Mouse (Mus musculus) c-Kit-positive CD71-positive TER-119-positive erythroid progenitor cells, embryonic 14.5 days (primary cell): ENCODE results near the gene Fanca.
"Not testable (repeated sequence)": the region's sequence is repeated elsewhere in the genome, so short reads cannot be mapped to it uniquely, and the experiment has no call there.

Source experiments
- DNase-seq: peaks from one replicate; pipeline ENCODE4 v3.0.0-alpha.2; 2013; ENCODE audit warnings: low spot score

The Fanca gene

GRCm38 (mm10) chr8:123271901-123272300 lies 46.5 kb downstream of the Fanca start:
- no peak for DNase-seq

GRCm38 (mm10) chr8:123271147-123271546 lies 47.2 kb downstream of the Fanca start:
- DNase-seq, result no peak

DNA sequence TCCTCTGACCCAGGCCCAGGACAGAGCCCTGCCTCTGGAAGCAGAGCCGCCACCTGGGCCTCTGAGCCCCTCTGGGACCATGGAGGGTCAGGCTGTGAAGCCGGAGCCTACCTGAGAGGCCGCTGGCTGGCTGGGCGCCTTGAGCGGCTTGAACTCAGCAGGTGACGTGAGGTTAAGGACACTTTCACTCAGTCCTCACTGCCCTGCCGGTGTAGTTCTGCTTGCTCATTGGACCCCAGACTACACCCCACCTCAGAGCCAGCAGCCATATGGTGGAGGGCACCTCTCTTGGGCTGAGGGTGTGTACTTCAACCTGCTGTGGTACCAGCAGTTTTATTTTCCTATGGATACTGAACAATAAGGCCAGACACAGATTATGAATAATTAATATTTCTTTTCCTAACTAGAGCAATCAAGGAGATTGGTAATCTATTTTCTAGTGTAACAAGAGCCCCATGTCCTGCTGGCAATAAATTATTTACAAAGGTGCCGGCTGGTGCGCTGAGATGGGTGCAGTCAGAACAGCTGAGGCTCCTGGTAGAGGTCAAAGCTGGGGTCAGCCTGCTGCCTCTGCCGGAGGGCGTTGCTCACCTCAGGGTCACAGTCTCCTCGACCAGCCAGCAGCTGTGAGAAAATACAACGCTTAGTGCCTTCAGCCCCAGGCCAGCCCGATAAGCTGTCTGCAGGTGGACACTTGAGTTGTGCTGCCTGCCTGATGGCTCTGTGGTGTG lies 50.3 kb downstream of the Fanca start:
- DNase-seq, result no peak

DNA sequence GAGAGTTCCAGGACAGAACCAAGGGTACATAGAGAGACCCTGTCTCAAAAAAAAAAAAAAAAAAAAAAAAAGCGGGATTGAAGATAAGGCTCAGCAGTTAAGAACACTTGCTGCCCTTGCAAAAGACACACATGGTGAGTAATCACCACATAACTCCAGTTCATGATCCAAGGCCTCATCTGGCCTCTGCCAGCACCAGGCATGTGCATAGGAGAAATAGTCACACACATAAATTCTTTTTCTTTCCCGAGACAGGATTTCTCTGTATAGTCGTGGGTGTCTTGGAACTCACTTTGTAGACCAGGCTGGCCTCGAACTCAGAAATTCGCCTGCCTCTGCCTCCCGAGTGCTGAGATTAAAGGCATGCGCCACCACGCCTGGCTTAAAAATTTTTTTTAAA lies 60.8 kb downstream of the Fanca start:
- not testable (repeated sequence) for DNase-seq

DNA sequence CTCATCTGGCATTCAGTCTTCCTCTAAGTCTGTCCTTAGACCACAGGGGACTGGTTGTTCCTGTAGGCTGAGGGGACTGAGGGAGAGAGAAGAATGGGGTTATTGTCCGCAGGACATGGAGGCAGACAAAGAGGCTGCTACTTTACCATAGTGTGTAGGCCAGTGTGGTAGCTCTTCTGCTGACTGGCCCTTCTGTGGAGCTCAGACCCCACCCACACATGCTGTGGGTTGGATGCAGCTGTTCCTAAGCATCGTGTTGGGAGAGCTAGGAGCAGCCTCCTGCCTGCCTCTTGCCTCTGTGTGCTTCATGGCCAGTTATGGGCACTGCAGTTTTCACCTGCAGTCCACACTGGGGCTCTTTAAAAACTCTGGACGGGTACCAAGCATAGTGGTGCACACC lies 61.3 kb downstream of the Fanca start:
- DNase-seq, result no peak

DNA sequence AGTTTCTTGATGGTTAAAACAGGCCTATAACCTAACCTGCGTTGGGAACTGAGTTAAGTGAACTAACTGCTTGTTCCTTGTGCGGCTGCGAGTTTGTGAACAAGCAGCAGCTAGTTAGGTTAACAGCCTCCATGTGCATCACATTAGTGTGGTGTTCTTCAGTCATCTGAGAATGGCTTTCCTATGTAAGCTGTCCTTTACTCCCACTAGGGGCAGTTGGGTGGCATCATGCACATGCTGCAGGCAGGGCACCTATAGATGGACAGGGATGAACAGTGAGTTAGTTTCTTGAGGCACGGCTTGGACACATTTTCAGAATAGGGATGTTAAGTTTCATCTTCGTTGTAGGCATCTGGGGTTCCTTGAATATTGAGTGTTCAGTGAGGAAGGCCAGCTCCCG lies 63.2 kb downstream of the Fanca start:
- no peak for DNase-seq

GRCm38 (mm10) chr8:123254099-123254885 lies 64.1 kb downstream of the Fanca start, which contains the start of the genes Zfp276 and Vps9d1:
Gene Zfp276 (plus strand): TSS chr8:123254195.
Gene Vps9d1 (minus strand): TSS chr8:123254348.
- DNase-seq, result peak; percentile 79

GRCm38 (mm10) chr8:123253451-123254098 lies 64.8 kb downstream of the Fanca start:
- peak; percentile 36 for DNase-seq

DNA sequence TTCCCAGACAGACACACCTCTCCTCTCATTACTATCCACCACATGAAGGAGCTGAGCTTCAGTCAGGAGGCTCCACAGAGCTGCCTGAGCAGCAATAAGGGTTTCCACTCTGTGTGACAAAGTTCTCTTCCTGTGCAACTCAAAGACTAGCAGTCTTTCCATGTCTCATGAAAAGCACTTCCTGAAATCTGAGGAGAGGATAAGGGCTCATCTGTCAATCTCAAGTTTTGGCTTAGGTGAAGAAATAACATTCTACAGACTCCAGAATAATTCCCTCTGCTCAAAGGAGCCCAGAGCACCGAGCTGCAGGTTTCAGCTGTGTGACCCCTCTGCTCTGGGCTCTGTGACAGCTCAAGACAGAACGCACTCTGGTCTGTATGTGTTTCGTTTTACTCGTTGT lies 65.5 kb downstream of the Fanca start:
- DNase-seq, result no peak

- no peak for DNase-seq
These were observed 67.4 kb downstream of the Fanca start for GRCm38 (mm10) chr8:123250940-123251339.

DNA sequence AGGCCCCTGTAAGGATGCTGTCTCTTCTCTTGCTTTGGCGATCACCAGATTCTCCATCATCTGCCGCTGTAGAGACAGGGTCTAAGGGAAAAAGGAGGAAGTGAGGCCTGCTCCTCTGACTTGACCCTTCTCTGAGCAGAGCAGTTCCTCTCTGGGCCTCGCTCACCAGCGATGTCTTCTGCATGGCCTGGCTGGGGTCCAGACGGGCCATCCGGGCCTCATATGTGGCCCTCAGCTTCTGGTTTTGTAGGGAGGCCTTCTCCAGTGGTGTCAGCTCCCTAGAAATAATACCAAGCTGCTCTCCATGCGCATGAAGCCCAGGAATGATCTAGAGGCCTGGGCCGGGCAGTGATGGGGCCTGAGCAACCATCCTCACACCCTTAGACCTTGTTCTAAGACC lies 69.8 kb downstream of the Fanca start:
- DNase-seq, result no peak

GRCm38 (mm10) chr8:123247748-123248147 lies 70.6 kb downstream of the Fanca start:
- DNase-seq, result no peak

GRCm38 (mm10) chr8:123245543-123245942 lies 72.8 kb downstream of the Fanca start:
- DNase-seq, result no peak

DNA sequence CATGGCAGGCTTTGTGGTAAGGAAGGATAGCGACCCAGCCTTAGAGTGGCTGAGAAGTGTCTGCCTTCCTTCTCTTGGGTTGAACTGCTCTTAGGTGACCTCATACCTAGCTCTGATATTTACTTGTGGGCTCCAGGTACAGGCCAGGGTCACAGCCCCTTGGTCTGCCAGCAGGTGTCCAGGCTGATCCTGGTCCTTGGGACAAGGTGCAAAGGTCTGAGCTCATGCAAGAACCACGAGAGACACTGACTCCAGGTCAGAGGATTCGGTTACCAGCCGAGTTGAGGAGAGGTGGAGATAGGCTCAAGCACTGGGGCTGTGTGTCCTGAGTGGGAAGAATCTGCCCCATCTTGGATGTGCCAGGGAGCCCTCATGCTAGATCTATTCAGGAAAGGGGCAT lies 74.0 kb downstream of the Fanca start:
- no peak for DNase-seq

DNA sequence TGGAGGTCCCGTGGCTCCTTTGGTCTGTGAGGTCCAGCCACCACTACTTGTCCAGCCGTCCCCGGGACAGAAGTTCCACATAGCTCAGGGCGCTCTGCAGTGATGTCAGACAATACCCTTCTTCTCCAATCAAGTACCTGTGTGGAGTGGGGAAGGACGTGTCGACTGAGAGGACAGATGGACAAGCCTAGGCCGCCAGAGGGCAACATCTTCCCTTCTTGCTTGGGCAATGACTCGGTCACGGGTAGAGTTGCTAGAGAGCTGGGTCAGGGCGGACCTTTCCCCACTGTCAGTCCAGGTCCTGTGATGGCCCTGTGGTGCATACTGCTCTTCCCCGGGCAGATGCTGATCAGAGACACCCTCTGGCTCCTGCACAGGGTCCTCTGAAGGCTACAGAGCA lies 75.3 kb downstream of the Fanca start:
- no peak for DNase-seq

- no peak for DNase-seq
These were observed 76.1 kb downstream of the Fanca start for GRCm38 (mm10) chr8:123242107-123242923.

DNA sequence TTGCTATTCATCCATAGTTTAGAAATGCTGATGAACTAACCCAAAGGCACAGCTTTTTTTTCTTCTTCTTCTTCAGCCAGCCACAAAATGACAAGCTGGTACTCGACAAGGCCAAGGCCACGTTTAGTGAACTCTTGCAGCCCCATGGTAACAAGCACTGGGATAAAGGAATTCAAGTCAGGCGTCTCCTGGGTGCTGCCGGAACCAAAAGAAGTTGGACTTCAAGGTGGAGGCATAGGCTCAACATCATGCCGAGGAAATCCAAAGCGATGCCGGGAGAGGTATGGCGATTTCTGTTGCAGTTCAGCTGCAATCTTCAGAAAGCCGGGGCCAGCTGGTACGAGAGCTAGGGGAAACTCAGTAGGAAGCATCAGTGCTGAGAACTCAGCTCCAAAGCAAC lies 79.0 kb downstream of the Fanca start:
- no peak for DNase-seq

DNA sequence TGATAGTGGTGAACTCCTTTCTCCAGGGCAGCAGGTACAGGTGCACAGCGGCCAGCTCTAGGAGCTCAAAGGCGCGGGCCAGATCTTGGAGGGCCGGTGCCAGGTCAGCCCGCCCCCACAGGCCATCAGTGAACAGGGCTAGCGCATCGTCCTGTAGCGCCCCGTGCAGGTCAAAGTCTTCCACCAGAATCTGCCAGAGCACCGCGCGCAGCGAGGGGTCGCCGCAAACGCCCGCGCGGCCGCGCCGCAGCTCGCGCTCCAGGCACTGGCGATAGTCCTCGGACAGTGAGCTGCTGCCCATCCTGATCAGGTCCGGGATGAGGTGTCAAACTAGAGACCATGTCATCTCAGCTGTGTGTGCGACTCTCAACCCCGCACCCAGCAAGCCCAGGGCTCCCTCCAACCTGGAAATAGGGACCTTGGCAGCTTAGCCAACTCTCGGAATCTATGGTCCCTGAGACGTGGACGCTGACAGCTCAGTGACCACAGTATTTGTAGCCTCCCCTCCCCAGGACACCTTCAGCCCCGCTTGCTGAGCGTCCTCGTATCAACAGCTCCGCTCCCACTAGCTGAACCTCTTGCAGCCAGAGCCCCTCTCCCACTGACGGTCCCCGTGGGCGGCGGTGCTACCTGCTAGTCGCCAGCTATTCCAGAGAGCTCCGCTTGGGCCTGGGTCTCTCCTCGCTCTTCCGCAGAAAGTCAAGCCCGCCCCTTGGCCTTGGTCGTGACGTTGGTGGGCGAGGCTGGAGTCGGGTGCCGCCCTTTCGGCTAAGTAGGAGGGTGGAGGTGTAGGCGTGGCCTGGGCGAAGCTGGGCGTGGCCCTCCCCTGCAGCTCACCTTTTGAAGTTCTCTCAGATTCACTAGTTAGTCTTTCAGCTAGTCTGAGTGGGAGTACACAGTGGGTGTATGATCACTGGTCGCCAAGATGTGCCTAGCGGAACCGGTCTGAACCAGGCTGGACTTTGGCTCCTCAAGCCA lies 82.6 kb downstream of the Fanca start, which contains the start of gene Spata2l:
Spata2l (minus strand) TSS at position 714 of the 978 bp plus-strand sequence.
- peak; percentile 76 for DNase-seq

GRCm38 (mm10) chr8:123234918-123235519 lies 83.4 kb downstream of the Fanca start:
- no peak for DNase-seq

- DNase-seq, result no peak
These were observed 84.6 kb downstream of the Fanca start for GRCm38 (mm10) chr8:123233760-123234159.
